Mouse (Mus musculus) olfactory bulb, adult 2 months (tissue): ENCODE results near the gene Trim25.

ENCODE experiments used
- CTCF ChIP-seq: fragments of 200-500 bp; IDR thresholded peaks from 2 replicates; pipeline ENCODE4 v1.5.1; 2012; ENCODE audit warnings: low read depth, mild to moderate bottlenecking, low read length, moderate library complexity; ENCODE audit not compliant: insufficient read depth
- POLR2A ChIP-seq: fragments of 200-500 bp; IDR thresholded peaks from 2 replicates; pipeline ENCODE4 v1.6.1; 2012; ENCODE audit warnings: mild to moderate bottlenecking, low read depth, low read length, moderate library complexity; ENCODE audit not compliant: insufficient read depth

DNA sequence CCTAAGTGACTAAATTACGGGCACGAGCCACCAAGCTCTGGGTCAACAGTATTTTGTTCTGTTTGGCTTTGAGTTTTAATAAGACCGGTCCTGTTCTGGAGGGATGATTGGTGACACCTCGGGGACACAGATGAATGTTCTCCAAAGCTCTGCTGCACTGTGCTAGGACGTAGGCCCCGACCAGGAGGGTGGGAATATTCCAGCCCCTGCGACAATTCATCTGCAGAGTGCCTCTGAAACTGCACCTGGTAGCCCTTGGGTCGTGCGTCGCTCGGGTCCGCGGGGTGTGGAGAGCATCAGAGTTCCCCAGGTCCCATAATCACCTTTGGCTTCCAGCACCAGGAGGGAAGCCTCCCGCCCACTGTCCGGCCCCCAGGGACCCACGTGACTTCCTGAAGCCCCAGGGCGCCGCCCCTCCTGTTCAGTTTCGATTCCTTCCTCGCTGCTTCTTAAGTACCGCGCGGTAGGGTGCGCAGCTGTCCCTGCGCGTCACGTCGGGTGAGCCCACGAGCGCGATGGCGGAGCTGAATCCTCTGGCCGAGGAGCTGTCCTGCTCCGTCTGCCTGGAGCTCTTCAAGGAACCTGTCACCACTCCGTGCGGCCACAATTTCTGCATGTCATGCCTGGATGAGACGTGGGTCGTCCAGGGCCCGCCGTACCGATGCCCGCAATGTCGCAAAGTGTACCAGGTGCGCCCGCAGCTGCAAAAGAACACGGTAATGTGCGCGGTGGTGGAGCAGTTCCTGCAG is at the start of gene Trim25:
- TF ChIP-seq CTCF (no peak), POLR2A (no peak)
